Mouse (Mus musculus) heart, postnatal 4 days (tissue): ENCODE measurements around the gene Rab15. TPM values are rescaled to one million over a fixed set of nuclear protein-coding genes. Genes with fewer than 3 reads are reported as not detected.
A peak's percentile ranks its signal among the peaks of the same experiment; 100 is the strongest.
"Not testable (repeated sequence)": the region's sequence is repeated elsewhere in the genome, so short reads cannot be mapped to it uniquely, and the experiment has no call there.

Source experiments
- DNase-seq: peaks from one replicate; pipeline ENCODE4 v3.0.0; 2021
- total RNA-seq, 2 experiments: library from RNA; stranded (reverse); gene quantifications; 2 replicates each; pipeline ENCODE4 v1.2.3; 2021

Gene Rab15
- total RNA-seq, 2 experiments from 2014 or later: 2.6 to 3.6 TPM

GRCm38 (mm10) chr12:76818908-76819307 lies 3.8 kb downstream of the Rab15 start:
- DNase-seq: no peak

- DNase-seq: no peak
Observed at GRCm38 (mm10) chr12:76818120-76818519, 4.6 kb downstream of the Rab15 start.

GRCm38 (mm10) chr12:76817176-76817575 lies 5.5 kb downstream of the Rab15 start:
- DNase-seq: no peak

- DNase-seq: no peak
Observed at GRCm38 (mm10) chr12:76816720-76817119, 6.0 kb downstream of the Rab15 start.

- DNase-seq: no peak
Observed at GRCm38 (mm10) chr12:76814120-76814519, 8.6 kb downstream of the Rab15 start.

- DNase-seq: no peak
Observed at GRCm38 (mm10) chr12:76813543-76813942, 9.2 kb downstream of the Rab15 start.

GRCm38 (mm10) chr12:76811006-76811405 lies 11.7 kb downstream of the Rab15 start:
- DNase-seq: no peak

- no peak for DNase-seq
Observed at GRCm38 (mm10) chr12:76810491-76810890, 12.2 kb downstream of the Rab15 start.

GRCm38 (mm10) chr12:76807796-76808195 lies 14.9 kb downstream of the Rab15 start:
- DNase-seq: no peak

- no peak for DNase-seq
Observed at GRCm38 (mm10) chr12:76805056-76805811, 17.5 kb downstream of the Rab15 start.

- DNase-seq: peak; percentile 74
Observed at GRCm38 (mm10) chr12:76803700-76804252, 18.9 kb downstream of the Rab15 start.

- DNase-seq: no peak
Observed at GRCm38 (mm10) chr12:76803028-76803427, 19.7 kb downstream of the Rab15 start.

GRCm38 (mm10) chr12:76798008-76798720 lies 24.5 kb downstream of the Rab15 start:
- no peak for DNase-seq

- DNase-seq: no peak
Observed at GRCm38 (mm10) chr12:76796938-76797539, 25.7 kb downstream of the Rab15 start.

GRCm38 (mm10) chr12:76795350-76795749 lies 27.4 kb downstream of the Rab15 start, which contains the start of gene Gpx2:
Gpx2 (minus strand) TSS chr12:76795554.
- no peak for DNase-seq

GRCm38 (mm10) chr12:76792540-76792939 lies 30.2 kb downstream of the Rab15 start:
- not testable (repeated sequence) for DNase-seq

- no peak for DNase-seq
Observed at GRCm38 (mm10) chr12:76790446-76791084, 32.1 kb downstream of the Rab15 start.

- no peak for DNase-seq
Observed at GRCm38 (mm10) chr12:76784056-76784619, 38.6 kb downstream of the Rab15 start.

GRCm38 (mm10) chr12:76780639-76781468 lies 41.9 kb downstream of the Rab15 start:
- no peak for DNase-seq

GRCm38 (mm10) chr12:76779951-76780350 lies 42.8 kb downstream of the Rab15 start:
- DNase-seq: no peak
